ENCODE assay signal across 26 mouse cellular contexts in the genomic region with DNA sequence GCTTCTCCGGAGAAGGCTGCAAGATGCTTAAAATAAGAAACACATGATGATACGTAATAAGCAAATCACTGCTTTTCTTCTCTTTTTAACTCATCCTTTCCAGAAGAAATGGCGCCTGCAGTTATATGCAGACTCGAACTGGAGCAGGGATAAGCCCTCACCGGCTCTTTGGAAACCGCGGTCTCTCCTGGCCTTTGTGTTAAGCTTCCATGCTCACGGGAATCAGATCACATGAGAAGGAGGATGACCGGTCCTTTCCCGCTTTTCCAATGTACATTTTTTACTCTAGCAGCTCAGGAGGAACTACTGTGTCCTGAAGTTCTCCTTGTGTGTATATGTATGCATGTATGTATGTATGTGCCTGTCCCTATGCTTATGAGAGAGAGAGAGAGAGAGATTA. TPM values are rescaled to one million over a fixed set of nuclear protein-coding genes. Genes with fewer than 3 reads are reported as not detected.
A peak's percentile ranks its signal among the peaks of the same experiment; 100 is the strongest.
DNase-seq lines count a peak whose midpoint lies in the region; ATAC-seq and TF ChIP-seq lines count a peak whose summit lies in the region.
"Had no signal": no experiment of that assay in that cellular context is flagged by ENCODE, and none has a peak within 500 bp of the region (broad histone marks: within the 10 kb centered on the region; RNA-seq: fewer than 3 reads in every experiment).

No protein-coding gene starts in this region.

- ATAC-seq in intestine, embryonic 16.5 days = no peak
- ATAC-seq in intestine, postnatal 0 days = no peak
- no peak for ATAC-seq in limb, embryonic 15.5 days (ENCODE audit: insufficient number of reproducible peaks, low FRiP score, low TSS enrichment, low read depth)
- ATAC-seq: forebrain, embryonic 13.5 days; hindbrain, postnatal 0 days; Patski had no signal

- H3K9ac ChIP-seq in intestine, embryonic 16.5 days (ENCODE audit: low read depth, low read length) = no peak overlapping the region
- no peak overlapping the region for H3K9ac ChIP-seq in intestine, postnatal 0 days (ENCODE audit: low read depth, low read length)
- no peak overlapping the region for H3K9ac ChIP-seq in limb, embryonic 15.5 days
- H3K9ac ChIP-seq: forebrain, embryonic 13.5 days; lung, embryonic 14.5 days; neural tube, embryonic 12.5 days had no signal

- H3K9me3 ChIP-seq in intestine, embryonic 16.5 days (ENCODE audit: control insufficient read depth, low read length) = no peaks in the 10 kb centered on the region
- H3K9me3 ChIP-seq in intestine, postnatal 0 days (ENCODE audit: control insufficient read depth) = no peaks in the 10 kb centered on the region
- no peaks in the 10 kb centered on the region for H3K9me3 ChIP-seq in limb, embryonic 15.5 days
- H3K9me3 ChIP-seq in hindbrain, embryonic 10.5 days = no peaks in the 10 kb centered on the region
- H3K9me3 ChIP-seq: forebrain, embryonic 13.5 days; heart, embryonic 10.5 days; megakaryocyte, embryonic 14.5 days; neural tube, embryonic 12.5 days had no signal

- H3K4me2 ChIP-seq in intestine, embryonic 16.5 days (ENCODE audit: low read depth, low read length) = no peak overlapping the region
- H3K4me2 ChIP-seq in intestine, postnatal 0 days (replicated peaks; ENCODE audit: low read depth) = no peak overlapping the region
- H3K4me2 ChIP-seq in limb, embryonic 15.5 days = no peak overlapping the region
- H3K4me2 ChIP-seq: forebrain, embryonic 13.5 days; lung, embryonic 14.5 days; neural tube, embryonic 12.5 days had no signal

- no peak overlapping the region for H3K4me3 ChIP-seq in intestine, embryonic 16.5 days (ENCODE audit: low read length)
- H3K4me3 ChIP-seq in intestine, postnatal 0 days (ENCODE audit: low read depth, low read length) = no peak overlapping the region
- H3K4me3 ChIP-seq in limb, embryonic 15.5 days = no peak overlapping the region
- no peak overlapping the region for H3K4me3 ChIP-seq in hindbrain, embryonic 10.5 days
- H3K4me3 ChIP-seq: forebrain, embryonic 13.5 days; heart, embryonic 10.5 days; megakaryocyte, embryonic 14.5 days; neural tube, embryonic 12.5 days had no signal

- H3K36me3 ChIP-seq in intestine, embryonic 16.5 days (ENCODE audit: control insufficient read depth, insufficient read depth, low read length) = no peaks in the 10 kb centered on the region
- H3K36me3 ChIP-seq in intestine, postnatal 0 days (ENCODE audit: control insufficient read depth, insufficient read depth) = no peaks in the 10 kb centered on the region
- no peaks in the 10 kb centered on the region for H3K36me3 ChIP-seq in limb, embryonic 15.5 days
- H3K36me3 ChIP-seq in hindbrain, embryonic 10.5 days = 0 out of 2 replicates have a peak, but pooled peaks cover 6% of the 10 kb centered on the region
- H3K36me3 ChIP-seq: G1E; heart, embryonic 10.5 days; neural tube, embryonic 12.5 days had no signal

- TF ChIP-seq CTCF in intestine, postnatal 0 days (IDR thresholded peaks at IDR 0.05; ENCODE audit: low read depth) = no peak

- no peaks in the 10 kb centered on the region for H3K27me3 ChIP-seq in intestine, embryonic 16.5 days (replicated peaks; ENCODE audit: control insufficient read depth, insufficient read depth, low read length)
- H3K27me3 ChIP-seq in intestine, postnatal 0 days (replicated peaks; ENCODE audit: control insufficient read depth, insufficient read depth, low read length) = no peaks in the 10 kb centered on the region
- H3K27me3 ChIP-seq in limb, embryonic 15.5 days = no peaks in the 10 kb centered on the region
- peaks cover 7% of the 10 kb centered on the region for H3K27me3 ChIP-seq in hindbrain, embryonic 10.5 days (ENCODE audit: insufficient read depth, poor library complexity, severe bottlenecking)
- H3K27me3 ChIP-seq: CH12.LX; megakaryocyte, embryonic 14.5 days; neural tube, embryonic 12.5 days; Patski had no signal

- H3K27ac ChIP-seq in intestine, embryonic 16.5 days (ENCODE audit: low read length) = 0 out of 2 replicates have a peak overlapping the region, but pooled peaks have one; percentile 11
- no peak overlapping the region for H3K27ac ChIP-seq in intestine, postnatal 0 days (ENCODE audit: low read depth, low read length)
- H3K27ac ChIP-seq in limb, embryonic 15.5 days = peak overlapping the region; percentile 28; the same call in 1 of the 2 replicates
- no peak overlapping the region for H3K27ac ChIP-seq in hindbrain, embryonic 10.5 days
- H3K27ac ChIP-seq: forebrain, embryonic 13.5 days; heart, embryonic 10.5 days; hindbrain, postnatal 0 days; neural tube, embryonic 12.5 days had no signal

- H3K4me1 ChIP-seq in intestine, embryonic 16.5 days (ENCODE audit: control insufficient read depth, insufficient read depth, low read length) = peaks cover 28% of the 10 kb centered on the region
- peaks cover 4% of the 10 kb centered on the region; the same call in 1 of the 2 replicates for H3K4me1 ChIP-seq in intestine, postnatal 0 days (replicated peaks; ENCODE audit: control insufficient read depth, insufficient read depth, low read length)
- H3K4me1 ChIP-seq in limb, embryonic 15.5 days = peaks cover 28% of the 10 kb centered on the region
- peaks cover 25% of the 10 kb centered on the region for H3K4me1 ChIP-seq in hindbrain, embryonic 10.5 days (replicated peaks)

- WGBS in intestine, embryonic 16.5 days = 92% methylated on average over 10 of the region's 10 CpGs
- 92% methylated on average over 10 of the region's 10 CpGs for WGBS in intestine, postnatal 0 days
- WGBS in limb, embryonic 15.5 days = 78% methylated on average over 10 of the region's 10 CpGs
- WGBS in hindbrain, embryonic 10.5 days = 93% methylated on average over 10 of the region's 10 CpGs

- peak; percentile 2 for DNase-seq in thymus, postnatal 4 days
- DNase-seq in thymus, postnatal 0 days (ENCODE audit: low spot score) = no peak
- DNase-seq in testis, postnatal 10 days (ENCODE audit: low spot score) = peak; percentile 27
- DNase-seq in yolk sac, embryonic 10.5 days (ENCODE audit: low spot score) = no peak
- DNase-seq in hindbrain, embryonic 10.5 days (ENCODE audit: low spot score) = no peak
- DNase-seq: adrenal gland, postnatal 36 days; cerebellum, adult 9-11 months; kidney, adult 18-20 months; kidney, postnatal 4 days; layer of hippocampus, adult 9-11 months; left cerebral cortex, postnatal 4 days; lung, embryonic 14.5 days; lung, postnatal 36 days; midbrain, embryonic 14.5 days; thymus, adult 18-20 months had no signal

RNA-seq across cellular contexts. Expression of gene Tbc1d2b, which starts 3.7 kb away (rescaled TPM):
- 9.3 and 11.0 TPM in 2 replicates for polyA plus RNA-seq in intestine, embryonic 16.5 days (2015; fragmentation: Nextera tagmentation; extraction: Ambion mirVana)
- polyA plus RNA-seq in intestine, postnatal 0 days (2015; fragmentation: Nextera tagmentation; extraction: Ambion mirVana) = 5.2 and 6.6 TPM in 2 replicates
- polyA plus RNA-seq in thymus, postnatal 0 days (2015; fragmentation: Nextera tagmentation; extraction: Ambion mirVana) = 9.7 and 10.4 TPM in 2 replicates
- polyA plus RNA-seq in limb, embryonic 15.5 days (2015; fragmentation: Nextera tagmentation; extraction: Ambion mirVana) = 14.6 and 16.3 TPM in 2 replicates
- polyA plus RNA-seq in hindbrain, embryonic 10.5 days (2016; fragmentation: Nextera tagmentation; extraction: Ambion mirVana) = 8.8 and 9.6 TPM in 2 replicates

Comparison
In these comparisons a context has a peak if more than half of its experiments do, and no peak if none do; other contexts are left out.
1. H3K27ac ChIP-seq: peak in intestine, embryonic 16.5 days (single experiment) and limb, embryonic 15.5 days (single experiment); none in intestine, postnatal 0 days (single experiment) and hindbrain, embryonic 10.5 days (single experiment).
2. DNase-seq: peak in thymus, postnatal 4 days (single experiment) and testis, postnatal 10 days (single experiment); none in thymus, postnatal 0 days (single experiment), yolk sac, embryonic 10.5 days (single experiment) and hindbrain, embryonic 10.5 days (single experiment).